Mouse (Mus musculus): ENCODE results near the gene Robo2. TPM values are rescaled to one million over a fixed set of nuclear protein-coding genes. Genes with fewer than 3 reads are reported as not detected.

The Robo2 gene
- total RNA-seq (2014; rRNA removed; ENCODE audit: low replicate concordance) (10.6 and 13.0 TPM in 2 replicates), polyA plus RNA-seq (2015; fragmentation: Nextera tagmentation; extraction: Ambion mirVana) (1.7 TPM in 2 replicates)

- ATAC-seq (ENCODE audit: insufficient read depth, low read depth) (peak; percentile 80), DNase-seq (ENCODE audit: low spot score) (peak; percentile 60)
- no peak within 1 kb of the TSS for H3K27ac ChIP-seq (ENCODE audit: low read depth)
- H3K9me3 ChIP-seq (replicated peaks; ENCODE audit: control insufficient read depth, low read length) = no peaks in the 10 kb centered on the region
- no peak within 1 kb of the TSS for H3K9ac ChIP-seq (replicated peaks; ENCODE audit: low read depth, low read length)
- under 1% methylated on average over 37 of the region's 43 CpGs for WGBS
- peak within 1 kb of the TSS; percentile 60 for H3K4me2 ChIP-seq (ENCODE audit: low read depth, low read length)
- H3K27me3 ChIP-seq (ENCODE audit: control insufficient read depth, insufficient read depth, low read length) = peaks cover 15% of the 10 kb centered on the region
- peaks cover 10% of the 10 kb centered on the region; the same call in 1 of the 2 replicates for H3K4me1 ChIP-seq (ENCODE audit: control insufficient read depth, insufficient read depth)
- H3K4me3 ChIP-seq (ENCODE audit: low read depth, low read length) = peak within 1 kb of the TSS; percentile 45
- TF ChIP-seq EP300 (IDR thresholded peaks at IDR 0.05; ENCODE audit: low read depth) (no peak), CTCF (IDR thresholded peaks at IDR 0.05; ENCODE audit: low read depth) (no peak)
- no peaks in the 10 kb centered on the region for H3K36me3 ChIP-seq (replicated peaks; ENCODE audit: control insufficient read depth, insufficient read depth, low read length)
Measured at GRCm38 (mm10) chr16:74411481-74412251, at the start of gene Robo2. TSS of gene Robo2 (minus strand) at chr16:74411825.

DNA sequence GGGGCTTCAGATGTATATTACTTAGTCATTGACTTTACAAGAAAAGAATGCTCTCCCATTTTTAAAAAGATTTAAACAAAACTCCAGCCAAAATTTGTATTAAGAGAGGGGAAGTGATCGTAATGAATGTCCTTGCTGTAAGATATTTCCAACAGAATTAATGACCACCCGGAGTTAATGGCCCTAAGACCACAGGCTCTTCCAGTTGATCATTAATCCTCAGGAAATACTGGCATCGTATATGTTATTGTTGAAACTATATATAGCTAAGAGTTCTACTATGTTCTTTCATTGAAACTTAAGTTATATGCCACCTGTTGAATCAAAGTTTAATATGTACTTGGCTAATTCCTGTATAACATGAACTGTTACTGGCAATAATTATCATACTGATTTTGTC, 46.5 kb upstream of the Robo2 start:
- no peaks in the 10 kb centered on the region for H3K9me3 ChIP-seq (replicated peaks; ENCODE audit: control insufficient read depth, low read length)
- 68% methylated on average over 3 of the region's 3 CpGs for WGBS
- H3K4me1 ChIP-seq (ENCODE audit: control insufficient read depth, insufficient read depth) = no peaks in the 10 kb centered on the region
- no peak overlapping the region for H3K9ac ChIP-seq (replicated peaks; ENCODE audit: low read depth, low read length)
- ATAC-seq (ENCODE audit: insufficient read depth, low read depth) (no peak), DNase-seq (ENCODE audit: low spot score) (no peak)
- no peak overlapping the region for H3K4me3 ChIP-seq (ENCODE audit: low read depth, low read length)
- no peak overlapping the region for H3K27ac ChIP-seq (ENCODE audit: low read depth)
- TF ChIP-seq CTCF (IDR thresholded peaks at IDR 0.05; ENCODE audit: low read depth) (no peak), EP300 (IDR thresholded peaks at IDR 0.05; ENCODE audit: low read depth) (no peak)
- no peaks in the 10 kb centered on the region for H3K27me3 ChIP-seq (ENCODE audit: control insufficient read depth, insufficient read depth, low read length)
- no peak overlapping the region for H3K4me2 ChIP-seq (ENCODE audit: low read depth, low read length)
- H3K36me3 ChIP-seq (replicated peaks; ENCODE audit: control insufficient read depth, insufficient read depth, low read length) = no peaks in the 10 kb centered on the region

- H3K27me3 ChIP-seq (ENCODE audit: control insufficient read depth, insufficient read depth, low read length) = no peaks in the 10 kb centered on the region
- H3K27ac ChIP-seq (ENCODE audit: low read depth) = no peak overlapping the region
- H3K4me2 ChIP-seq (ENCODE audit: low read depth, low read length) = no peak overlapping the region
- no peak for DNase-seq (ENCODE audit: low spot score)
- no peaks in the 10 kb centered on the region for H3K36me3 ChIP-seq (replicated peaks; ENCODE audit: control insufficient read depth, insufficient read depth, low read length)
- WGBS = 81% methylated on average over 8 of the region's 8 CpGs
- no peak overlapping the region for H3K4me3 ChIP-seq (ENCODE audit: low read depth, low read length)
- no peaks in the 10 kb centered on the region for H3K9me3 ChIP-seq (replicated peaks; ENCODE audit: control insufficient read depth, low read length)
- no peak overlapping the region for H3K9ac ChIP-seq (replicated peaks; ENCODE audit: low read depth, low read length)
- TF ChIP-seq EP300 (IDR thresholded peaks at IDR 0.05; ENCODE audit: low read depth) = no peak
- no peak for TF ChIP-seq CTCF (IDR thresholded peaks at IDR 0.05; ENCODE audit: low read depth)
- no peak for ATAC-seq (ENCODE audit: insufficient read depth, low read depth)
- no peaks in the 10 kb centered on the region for H3K4me1 ChIP-seq (ENCODE audit: control insufficient read depth, insufficient read depth)
Measured at GRCm38 (mm10) chr16:74457736-74458135, 46.1 kb upstream of the Robo2 start.

GRCm38 (mm10) chr16:74456808-74457470, 45.3 kb upstream of the Robo2 start:
- H3K9me3 ChIP-seq (replicated peaks; ENCODE audit: control insufficient read depth, low read length) = no peaks in the 10 kb centered on the region
- H3K4me1 ChIP-seq (ENCODE audit: control insufficient read depth, insufficient read depth) = no peaks in the 10 kb centered on the region
- H3K4me2 ChIP-seq (ENCODE audit: low read depth, low read length) = no peak overlapping the region
- H3K36me3 ChIP-seq (replicated peaks; ENCODE audit: control insufficient read depth, insufficient read depth, low read length) = no peaks in the 10 kb centered on the region
- H3K27me3 ChIP-seq (ENCODE audit: control insufficient read depth, insufficient read depth, low read length) = no peaks in the 10 kb centered on the region
- no peak for ATAC-seq (ENCODE audit: insufficient read depth, low read depth)
- H3K9ac ChIP-seq (replicated peaks; ENCODE audit: low read depth, low read length) = no peak overlapping the region
- no peak for DNase-seq (ENCODE audit: low spot score)
- no peak for TF ChIP-seq CTCF (IDR thresholded peaks at IDR 0.05; ENCODE audit: low read depth)
- TF ChIP-seq EP300 (IDR thresholded peaks at IDR 0.05; ENCODE audit: low read depth) = no peak
- 86% methylated on average over 5 of the region's 5 CpGs for WGBS
- no peak overlapping the region for H3K27ac ChIP-seq (ENCODE audit: low read depth)
- no peak overlapping the region for H3K4me3 ChIP-seq (ENCODE audit: low read depth, low read length)

DNA sequence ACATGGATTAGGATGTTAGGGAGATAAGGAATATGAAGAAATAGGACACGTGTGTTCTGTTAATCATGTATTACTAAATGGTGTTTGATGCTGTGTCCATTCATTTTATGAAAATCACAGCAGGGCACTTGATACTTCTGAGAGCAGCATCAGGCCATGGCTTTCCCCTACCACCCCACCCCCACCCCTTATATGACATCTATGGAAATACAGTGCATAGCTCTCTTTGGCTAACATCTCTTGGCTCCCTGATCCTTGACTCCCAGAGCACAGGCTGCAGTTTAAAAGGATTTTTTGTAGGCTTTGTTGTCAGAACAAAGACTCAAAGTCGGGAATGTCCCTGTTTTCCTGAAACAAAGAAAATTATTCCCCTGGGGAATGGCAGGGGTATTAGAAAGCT, 43.6 kb upstream of the Robo2 start:
- no peak overlapping the region for H3K27ac ChIP-seq (ENCODE audit: low read depth)
- WGBS = 47% methylated on average over 2 of the region's 2 CpGs
- no peak for TF ChIP-seq CTCF (IDR thresholded peaks at IDR 0.05; ENCODE audit: low read depth)
- no peak for TF ChIP-seq EP300 (IDR thresholded peaks at IDR 0.05; ENCODE audit: low read depth)
- ATAC-seq (ENCODE audit: insufficient read depth, low read depth) = no peak
- H3K4me2 ChIP-seq (ENCODE audit: low read depth, low read length) = no peak overlapping the region
- no peaks in the 10 kb centered on the region for H3K4me1 ChIP-seq (ENCODE audit: control insufficient read depth, insufficient read depth)
- DNase-seq (ENCODE audit: low spot score) = no peak
- H3K27me3 ChIP-seq (ENCODE audit: control insufficient read depth, insufficient read depth, low read length) = no peaks in the 10 kb centered on the region
- no peak overlapping the region for H3K4me3 ChIP-seq (ENCODE audit: low read depth, low read length)
- no peaks in the 10 kb centered on the region for H3K36me3 ChIP-seq (replicated peaks; ENCODE audit: control insufficient read depth, insufficient read depth, low read length)
- no peaks in the 10 kb centered on the region for H3K9me3 ChIP-seq (replicated peaks; ENCODE audit: control insufficient read depth, low read length)
- no peak overlapping the region for H3K9ac ChIP-seq (replicated peaks; ENCODE audit: low read depth, low read length)

Data from heart, postnatal 0 days (tissue).